Mouse (Mus musculus): Measurements from ENCODE around the gene Slc16a8.

DNA sequence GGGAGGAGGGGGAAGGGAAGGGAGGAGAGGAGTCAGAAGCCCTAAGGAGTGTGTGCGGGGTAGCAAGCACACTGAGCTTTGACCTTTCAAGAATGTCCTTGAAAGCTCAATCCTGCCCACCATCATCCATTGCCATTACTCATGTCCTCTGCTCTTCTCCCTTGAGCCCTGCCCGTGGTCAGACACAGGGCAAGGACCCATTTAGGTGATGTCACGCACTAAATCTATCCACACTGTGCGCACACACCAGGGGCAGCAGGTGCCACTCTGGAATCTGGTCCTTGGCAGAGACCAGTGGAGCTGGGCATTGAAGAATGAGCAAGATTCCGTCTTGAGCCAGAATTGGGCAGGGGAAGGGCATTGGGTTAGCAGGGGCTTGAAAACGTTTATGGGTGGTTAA lies 46.4 kb downstream of the Slc16a8 start:
- TF ChIP-seq CTCF (IDR thresholded peaks at IDR 0.05; ENCODE audit: extremely low read depth, insufficient read depth, insufficient read length, insufficient replicate concordance), result no peak
- TF ChIP-seq POLR2A (IDR thresholded peaks at IDR 0.05; ENCODE audit: low read depth, low read length), result no peak
